Mouse (Mus musculus) cortical plate, adult 2 months (tissue): ENCODE results near the gene Camta1.

Experiments
- CTCF ChIP-seq: fragments of 200-500 bp; IDR thresholded peaks from 2 replicates; pipeline ENCODE4 v1.5.1; 2011; ENCODE audit warnings: mild to moderate bottlenecking, control low read depth, low read length; ENCODE audit not compliant: insufficient read depth; ENCODE audit errors: extremely low read depth
- POLR2A ChIP-seq: fragments of 200-500 bp; IDR thresholded peaks from 2 replicates; pipeline ENCODE4 v1.6.1; 2011; ENCODE audit warnings: mild to moderate bottlenecking, low read length, control low read depth; ENCODE audit not compliant: insufficient read depth; ENCODE audit errors: extremely low read depth

GRCm38 (mm10) chr4:151763928-151764327, 97.7 kb downstream of the Camta1 start:
- TF ChIP-seq CTCF = no peak
- TF ChIP-seq POLR2A = no peak
